ENCODE assay signal across 14 mouse cellular contexts in the genomic region with DNA sequence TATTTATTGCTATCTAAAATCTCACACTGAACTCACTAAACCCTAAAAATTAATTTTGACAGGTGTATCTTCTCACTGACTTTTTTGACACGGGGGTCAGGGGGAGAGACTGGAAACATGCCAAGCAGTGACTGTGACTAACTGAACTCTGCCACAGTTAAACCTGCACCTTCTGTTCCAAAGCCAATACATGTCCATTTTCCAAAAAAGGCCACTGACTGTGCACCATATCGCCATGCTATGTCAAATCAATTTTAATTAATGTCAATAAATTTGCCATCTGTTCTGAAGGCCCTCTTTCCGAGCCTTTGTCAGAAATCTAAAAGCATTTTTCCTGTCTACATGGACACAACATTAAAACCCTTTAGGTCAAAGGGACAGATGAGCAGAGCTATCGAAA. TPM values are rescaled to one million over a fixed set of nuclear protein-coding genes. Genes with fewer than 3 reads are reported as not detected.
A peak's percentile ranks its signal among the peaks of the same experiment; 100 is the strongest.
DNase-seq lines count a peak whose midpoint lies in the region; ATAC-seq and TF ChIP-seq lines count a peak whose summit lies in the region.
"Had no signal": no experiment of that assay in that cellular context is flagged by ENCODE, and none has a peak within 500 bp of the region (broad histone marks: within the 10 kb centered on the region; RNA-seq: fewer than 3 reads in every experiment).

No protein-coding gene starts in this region.

- no peak for TF ChIP-seq POLR2A in limb, embryonic 14.5 days (IDR thresholded peaks at IDR 0.05; ENCODE audit: borderline replicate concordance, extremely low read depth, insufficient read depth, insufficient read length)

- H3K9ac ChIP-seq in limb, embryonic 14.5 days (ENCODE audit: low read depth, low read length, severe bottlenecking): no peak overlapping the region
- H3K9ac ChIP-seq in hindbrain, embryonic 14.5 days: 0 out of 2 replicates have a peak overlapping the region, but pooled peaks have one; percentile 18
- H3K9ac ChIP-seq in neural tube, embryonic 14.5 days (replicated peaks; ENCODE audit: low read depth, low read length): no peak overlapping the region
- H3K9ac ChIP-seq: liver, embryonic 14.5 days had no signal

- 64% methylated on average over 4 of the region's 4 CpGs for WGBS in limb, embryonic 14.5 days
- 83% methylated on average over 4 of the region's 4 CpGs for WGBS in limb, embryonic 10.5 days
- 34% methylated on average over 4 of the region's 4 CpGs for WGBS in hindbrain, embryonic 14.5 days
- WGBS in neural tube, embryonic 14.5 days: 44% methylated on average over 4 of the region's 4 CpGs

- no peaks in the 10 kb centered on the region for H3K9me3 ChIP-seq in limb, embryonic 14.5 days (ENCODE audit: control insufficient read depth, low read length)
- no peaks in the 10 kb centered on the region for H3K9me3 ChIP-seq in limb, embryonic 10.5 days (replicated peaks)
- no peaks in the 10 kb centered on the region for H3K9me3 ChIP-seq in hindbrain, embryonic 14.5 days (ENCODE audit: control insufficient read depth, low read length)
- no peaks in the 10 kb centered on the region for H3K9me3 ChIP-seq in neural tube, embryonic 14.5 days (ENCODE audit: control insufficient read depth, low read length)

- DNase-seq in cerebellum, adult 11-12 months: peak; percentile 23
- no peak for DNase-seq in cerebellum, adult 11 months
- DNase-seq in limb, embryonic 14.5 days (ENCODE audit: low spot score): peak; percentile 25
- no peak for DNase-seq in limb, embryonic 10.5 days (ENCODE audit: low spot score)
- DNase-seq in hindbrain, embryonic 14.5 days (ENCODE audit: low spot score): peak; percentile 40
- DNase-seq in gastrocnemius, adult 8-10 months (ENCODE audit: low spot score in 2 of 2): no peak
- DNase-seq in adrenal gland, postnatal 10 days: no peak
- DNase-seq: gastrocnemius, postnatal 10 days; kidney, adult 9 months; lung, postnatal 10 days had no signal

- no peaks in the 10 kb centered on the region for H3K36me3 ChIP-seq in limb, embryonic 14.5 days (ENCODE audit: control insufficient read depth, insufficient read depth, low read length)
- peaks cover 8% of the 10 kb centered on the region; the same call in 1 of the 2 replicates for H3K36me3 ChIP-seq in limb, embryonic 10.5 days
- H3K36me3 ChIP-seq in hindbrain, embryonic 14.5 days (replicated peaks; ENCODE audit: control insufficient read depth, insufficient read depth): peaks cover 19% of the 10 kb centered on the region
- H3K36me3 ChIP-seq in neural tube, embryonic 14.5 days (ENCODE audit: control insufficient read depth, insufficient read depth, low read length): peaks cover 4% of the 10 kb centered on the region; the same call in 1 of the 2 replicates

- peaks cover 6% of the 10 kb centered on the region; the same call in 1 of the 2 replicates for H3K4me1 ChIP-seq in limb, embryonic 14.5 days (ENCODE audit: control insufficient read depth, insufficient read depth, low read length)
- no peaks in the 10 kb centered on the region for H3K4me1 ChIP-seq in limb, embryonic 10.5 days
- peaks cover 11% of the 10 kb centered on the region; the same call in 1 of the 2 replicates for H3K4me1 ChIP-seq in hindbrain, embryonic 14.5 days (replicated peaks; ENCODE audit: control insufficient read depth, insufficient read depth, low read length)
- H3K4me1 ChIP-seq in neural tube, embryonic 14.5 days (ENCODE audit: control insufficient read depth, insufficient read depth, low read length): no peaks in the 10 kb centered on the region

- no peaks in the 10 kb centered on the region for H3K27me3 ChIP-seq in limb, embryonic 14.5 days (ENCODE audit: control insufficient read depth, insufficient read depth, low read length)
- no peaks in the 10 kb centered on the region for H3K27me3 ChIP-seq in limb, embryonic 10.5 days (ENCODE audit: low read depth, poor library complexity, severe bottlenecking)
- no peaks in the 10 kb centered on the region for H3K27me3 ChIP-seq in hindbrain, embryonic 14.5 days (ENCODE audit: control insufficient read depth, insufficient read depth, low read length)
- no peaks in the 10 kb centered on the region for H3K27me3 ChIP-seq in neural tube, embryonic 14.5 days (ENCODE audit: control insufficient read depth, insufficient read depth, low read length)

- H3K27ac ChIP-seq in limb, embryonic 14.5 days (replicated peaks; ENCODE audit: low read depth, low read length): no peak overlapping the region
- H3K27ac ChIP-seq in limb, embryonic 10.5 days: no peak overlapping the region
- H3K27ac ChIP-seq in hindbrain, embryonic 14.5 days: no peak overlapping the region
- H3K27ac ChIP-seq in neural tube, embryonic 14.5 days (ENCODE audit: low read depth, low read length): no peak overlapping the region
- H3K27ac ChIP-seq: liver, embryonic 14.5 days had no signal

- no peak overlapping the region for H3K4me2 ChIP-seq in limb, embryonic 14.5 days (replicated peaks; ENCODE audit: low read depth, low read length, severe bottlenecking)
- peak overlapping the region; percentile 38 for H3K4me2 ChIP-seq in hindbrain, embryonic 14.5 days (replicated peaks)
- peak overlapping the region; percentile 35; the same call in 1 of the 2 replicates for H3K4me2 ChIP-seq in neural tube, embryonic 14.5 days (ENCODE audit: low read depth, low read length)
- H3K4me2 ChIP-seq: heart, embryonic 11.5 days had no signal

- no peak for ATAC-seq in limb, embryonic 14.5 days (ENCODE audit: low FRiP score, low read depth)
- ATAC-seq in hindbrain, embryonic 14.5 days (ENCODE audit: low FRiP score): no peak
- ATAC-seq in neural tube, embryonic 14.5 days (ENCODE audit: low read depth): no peak

- no peak overlapping the region for H3K4me3 ChIP-seq in limb, embryonic 14.5 days (replicated peaks; ENCODE audit: low read length)
- no peak overlapping the region for H3K4me3 ChIP-seq in limb, embryonic 10.5 days
- H3K4me3 ChIP-seq in hindbrain, embryonic 14.5 days (replicated peaks; ENCODE audit: low read length): peak overlapping the region; percentile 20; the same call in 1 of the 2 replicates
- peak overlapping the region; percentile 19; the same call in 1 of the 2 replicates for H3K4me3 ChIP-seq in neural tube, embryonic 14.5 days (ENCODE audit: low read depth, low read length)

RNA-seq across cellular contexts. Expression of a gene that starts 4.9 kb away (rescaled TPM):
- polyA plus RNA-seq in limb, embryonic 14.5 days (2012; rRNA removed): 0.58 and 0.63 TPM in 2 replicates
- 1.5 and 2.0 TPM in 2 replicates for polyA plus RNA-seq in limb, embryonic 14.5 days (2014; fragmentation: Nextera tagmentation; extraction: Ambion mirVana)
- 0.23 and 0.24 TPM in 2 replicates for polyA plus RNA-seq in limb, embryonic 10.5 days (2016; fragmentation: Nextera tagmentation; extraction: Ambion mirVana)
- 9.4 and 9.7 TPM in 2 replicates for polyA plus RNA-seq in hindbrain, embryonic 14.5 days (2014; fragmentation: Nextera tagmentation; extraction: Ambion mirVana)
- 10.1 and 12.3 TPM in 2 replicates for polyA plus RNA-seq in neural tube, embryonic 14.5 days (2014; fragmentation: Nextera tagmentation; extraction: Ambion mirVana)
- total RNA-seq in gastrocnemius, adult 8-10 months (2022): under 1 TPM; 0.29 to 0.96 (median 0.66) TPM
- 1 to 10 TPM; 3.9 to 4.8 TPM for total RNA-seq in adrenal gland, postnatal 10 days (2021)
- polyA plus RNA-seq: testis, adult 2 months had no signal

RNA-seq across cellular contexts. Expression of a gene that starts 57.3 kb away (rescaled TPM):
- 14.6 and 22.2 TPM in 2 replicates for polyA plus RNA-seq in limb, embryonic 14.5 days (2012; rRNA removed)
- 21.8 and 23.1 TPM in 2 replicates for polyA plus RNA-seq in limb, embryonic 14.5 days (2014; fragmentation: Nextera tagmentation; extraction: Ambion mirVana)
- polyA plus RNA-seq in limb, embryonic 10.5 days (2016; fragmentation: Nextera tagmentation; extraction: Ambion mirVana): 30.9 and 31.1 TPM in 2 replicates
- polyA plus RNA-seq in hindbrain, embryonic 14.5 days (2014; fragmentation: Nextera tagmentation; extraction: Ambion mirVana): 15.4 and 17.4 TPM in 2 replicates
- polyA plus RNA-seq in neural tube, embryonic 14.5 days (2014; fragmentation: Nextera tagmentation; extraction: Ambion mirVana): 15.7 and 17.1 TPM in 2 replicates
- total RNA-seq in gastrocnemius, adult 8-10 months (2022): 10 to 100 TPM; 47.1 to 59.3 (median 52.9) TPM
- total RNA-seq in adrenal gland, postnatal 10 days (2021): 10 to 100 TPM; 66.4 to 74.2 TPM

Comparison
In these comparisons a context has a peak if more than half of its experiments do, and no peak if none do; other contexts are left out.
1. DNase-seq: peak in cerebellum, adult 11-12 months (single experiment), limb, embryonic 14.5 days (single experiment) and hindbrain, embryonic 14.5 days (single experiment); none in cerebellum, adult 11 months (single experiment), limb, embryonic 10.5 days (single experiment), gastrocnemius, adult 8-10 months (0 of 2) and adrenal gland, postnatal 10 days (single experiment).
2. H3K4me3 ChIP-seq: peak in hindbrain, embryonic 14.5 days (single experiment) and neural tube, embryonic 14.5 days (single experiment); none in limb, embryonic 14.5 days (single experiment) and limb, embryonic 10.5 days (single experiment).